Comparison of ENCODE assay signal across 10 mouse cellular contexts in the genomic region with DNA sequence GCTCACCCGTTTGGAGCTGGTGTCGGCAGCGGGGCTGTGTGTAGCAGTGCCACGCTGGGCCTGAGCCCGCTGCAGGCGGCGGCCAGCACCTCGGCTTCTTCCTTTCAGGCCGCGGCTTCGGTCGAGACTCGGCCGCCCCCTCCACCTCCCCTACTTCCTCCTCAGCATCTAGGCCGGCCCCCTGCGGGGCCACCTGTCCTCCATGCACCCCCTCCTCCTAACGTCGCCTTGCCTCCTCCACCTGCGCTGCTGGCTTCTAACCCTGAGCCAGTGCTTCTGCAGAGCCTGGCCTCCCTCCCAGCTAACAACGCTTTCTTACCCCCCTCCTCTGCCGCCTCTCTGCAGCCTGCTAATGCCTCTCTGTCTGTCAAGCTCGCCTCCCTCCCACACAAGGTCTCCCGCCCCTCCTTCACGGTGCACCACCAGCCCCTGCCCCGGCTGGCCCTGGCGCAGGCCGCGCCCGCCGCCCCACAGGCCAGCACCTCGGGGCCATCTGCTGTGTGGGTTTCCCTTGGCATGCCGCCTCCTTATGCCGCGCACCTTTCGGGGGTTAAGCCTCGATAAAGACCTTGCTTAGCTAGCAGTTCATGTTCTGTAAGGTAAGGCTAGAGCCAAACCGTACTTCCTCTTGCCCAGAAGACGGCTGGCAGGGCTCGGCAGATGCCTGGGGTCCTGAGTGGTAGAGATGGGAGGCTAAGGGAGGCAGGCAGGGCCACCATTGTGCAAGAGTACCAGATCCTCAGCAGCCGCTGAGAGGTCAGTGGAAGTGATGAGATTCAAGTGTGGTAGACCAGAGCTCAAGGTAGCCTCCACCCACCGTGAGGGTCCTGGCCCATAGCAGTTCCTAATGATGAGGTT. TPM values are rescaled to one million over a fixed set of nuclear protein-coding genes. Genes with fewer than 3 reads are reported as not detected.
DNase-seq lines count a peak whose midpoint lies in the region; ATAC-seq and TF ChIP-seq lines count a peak whose summit lies in the region.
"Had no signal": no experiment of that assay in that cellular context is flagged by ENCODE, and none has a peak within 500 bp of the region (broad histone marks: within the 10 kb centered on the region; RNA-seq: fewer than 3 reads in every experiment).

No protein-coding gene starts in this region.

- H3K27ac ChIP-seq in forebrain, embryonic 12.5 days: 0 out of 2 replicates have a peak overlapping the region, but pooled peaks have one; percentile 13
- no peak overlapping the region for H3K27ac ChIP-seq in forebrain, embryonic 14.5 days (ENCODE audit: low read depth, low read length)
- peak overlapping the region; percentile 22; the same call in 1 of the 2 replicates for H3K27ac ChIP-seq in liver, embryonic 12.5 days
- H3K27ac ChIP-seq in liver, postnatal 0 days (ENCODE audit: low read depth): no peak overlapping the region
- peak overlapping the region; percentile 96 for H3K27ac ChIP-seq in cerebellum, adult 2 months (ENCODE audit: insufficient read depth, low read length)

- DNase-seq in forebrain, embryonic 14.5 days (ENCODE audit: low spot score): no peak
- DNase-seq in liver, postnatal 0 days: no peak
- peak; percentile 83 to 84 for DNase-seq in cerebellum, adult 2 months
- peak; percentile 43 for DNase-seq in naive thymus-derived CD4-positive, alpha-beta T cell, adult 2 months (ENCODE audit: low read depth)
- DNase-seq in kidney, postnatal 14 days: no peak
- DNase-seq in adrenal gland, adult 2 months: no peak
- DNase-seq: kidney, adult 11 months had no signal

- peaks cover 16% of the 10 kb centered on the region for H3K4me1 ChIP-seq in forebrain, embryonic 12.5 days
- H3K4me1 ChIP-seq in forebrain, embryonic 14.5 days (ENCODE audit: control insufficient read depth, insufficient read depth, low read length): peaks cover 9% of the 10 kb centered on the region; the same call in 1 of the 2 replicates
- peaks cover 39% of the 10 kb centered on the region for H3K4me1 ChIP-seq in liver, embryonic 12.5 days
- peaks cover 9% of the 10 kb centered on the region for H3K4me1 ChIP-seq in liver, postnatal 0 days (ENCODE audit: insufficient read depth)
- peaks cover 56% of the 10 kb centered on the region for H3K4me1 ChIP-seq in cerebellum, adult 2 months (ENCODE audit: control insufficient read depth, insufficient read depth, low read length)

- ATAC-seq in forebrain, embryonic 12.5 days (ENCODE audit: low FRiP score): no peak
- no peak for ATAC-seq in forebrain, embryonic 14.5 days
- no peak for ATAC-seq in liver, embryonic 12.5 days
- ATAC-seq in liver, postnatal 0 days: no peak

- no peak overlapping the region for H3K4me3 ChIP-seq in forebrain, embryonic 12.5 days (replicated peaks)
- H3K4me3 ChIP-seq in forebrain, embryonic 14.5 days (ENCODE audit: low read depth, low read length): no peak overlapping the region
- H3K4me3 ChIP-seq in liver, embryonic 12.5 days: no peak overlapping the region
- no peak overlapping the region for H3K4me3 ChIP-seq in liver, postnatal 0 days (ENCODE audit: low read depth, low read length)
- no peak overlapping the region for H3K4me3 ChIP-seq in cerebellum, adult 2 months (replicated peaks; ENCODE audit: insufficient read depth, low read depth, low read length)
- H3K4me3 ChIP-seq: megakaryocyte, embryonic 14.5 days had no signal

- no peak for TF ChIP-seq CTCF in liver, postnatal 0 days (IDR thresholded peaks at IDR 0.05; ENCODE audit: low read depth)
- TF ChIP-seq CTCF in cerebellum, adult 2 months (IDR thresholded peaks at IDR 0.05; ENCODE audit: borderline replicate concordance, insufficient read depth, low read depth, low read length): no peak

- peaks cover 89% of the 10 kb centered on the region for H3K36me3 ChIP-seq in forebrain, embryonic 12.5 days (replicated peaks)
- peaks cover 93% of the 10 kb centered on the region for H3K36me3 ChIP-seq in forebrain, embryonic 14.5 days (ENCODE audit: control insufficient read depth, insufficient read depth, low read length)
- peaks cover 97% of the 10 kb centered on the region for H3K36me3 ChIP-seq in liver, embryonic 12.5 days
- H3K36me3 ChIP-seq in liver, postnatal 0 days (replicated peaks; ENCODE audit: insufficient read depth, low read length): peaks cover 81% of the 10 kb centered on the region

- 0 out of 2 replicates have a peak, but pooled peaks have one; percentile 25 for TF ChIP-seq POLR2A in cerebellum, adult 2 months (IDR thresholded peaks at IDR 0.05; ENCODE audit: borderline replicate concordance, insufficient read depth, low read length)

- no peak overlapping the region for H3K9ac ChIP-seq in forebrain, embryonic 12.5 days
- no peak overlapping the region for H3K9ac ChIP-seq in forebrain, embryonic 14.5 days (ENCODE audit: low read length)
- H3K9ac ChIP-seq in liver, embryonic 12.5 days: no peak overlapping the region
- no peak overlapping the region for H3K9ac ChIP-seq in liver, postnatal 0 days (replicated peaks)

- 78% methylated on average over 41 of the region's 41 CpGs for WGBS in forebrain, embryonic 12.5 days
- 69% methylated on average over 41 of the region's 41 CpGs for WGBS in forebrain, embryonic 14.5 days
- 67% methylated on average over 41 of the region's 41 CpGs for WGBS in liver, embryonic 12.5 days (ENCODE audit: insufficient replicate concordance)
- WGBS in liver, postnatal 0 days (ENCODE audit: insufficient replicate concordance): 54% methylated on average over 38 of the region's 41 CpGs
- 9% methylated on average over 41 of the region's 41 CpGs for WGBS in cerebellum, adult 2 months

- H3K9me3 ChIP-seq in forebrain, embryonic 12.5 days: no peaks in the 10 kb centered on the region
- H3K9me3 ChIP-seq in forebrain, embryonic 14.5 days (replicated peaks; ENCODE audit: control insufficient read depth, low read length): no peaks in the 10 kb centered on the region
- H3K9me3 ChIP-seq in liver, embryonic 12.5 days (replicated peaks): no peaks in the 10 kb centered on the region
- H3K9me3 ChIP-seq in liver, postnatal 0 days (ENCODE audit: low read length): no peaks in the 10 kb centered on the region
- H3K9me3 ChIP-seq: megakaryocyte, embryonic 14.5 days had no signal

- H3K27me3 ChIP-seq in forebrain, embryonic 12.5 days: no peaks in the 10 kb centered on the region
- no peaks in the 10 kb centered on the region for H3K27me3 ChIP-seq in forebrain, embryonic 14.5 days (replicated peaks; ENCODE audit: control insufficient read depth, insufficient read depth, low read length)
- H3K27me3 ChIP-seq in liver, embryonic 12.5 days (replicated peaks): no peaks in the 10 kb centered on the region
- no peaks in the 10 kb centered on the region for H3K27me3 ChIP-seq in liver, postnatal 0 days (ENCODE audit: insufficient read depth, low read length)
- H3K27me3 ChIP-seq in cerebellum, adult 2 months (ENCODE audit: control insufficient read depth, insufficient read depth, low read length): no peaks in the 10 kb centered on the region
- H3K27me3 ChIP-seq: megakaryocyte, embryonic 14.5 days had no signal

- H3K4me2 ChIP-seq in forebrain, embryonic 12.5 days: no peak overlapping the region
- no peak overlapping the region for H3K4me2 ChIP-seq in forebrain, embryonic 14.5 days (ENCODE audit: low read length)
- no peak overlapping the region for H3K4me2 ChIP-seq in liver, embryonic 12.5 days
- no peak overlapping the region for H3K4me2 ChIP-seq in liver, postnatal 0 days (ENCODE audit: low read depth, low read length)

- no peak for TF ChIP-seq EP300 in liver, postnatal 0 days (IDR thresholded peaks at IDR 0.05; ENCODE audit: low read depth)

RNA-seq across cellular contexts. Expression of a gene that starts 5.6 kb away (rescaled TPM):
- 77.1 and 89.4 TPM in 2 replicates for polyA plus RNA-seq in forebrain, embryonic 12.5 days (2016; fragmentation: Nextera tagmentation; extraction: Ambion mirVana)
- polyA plus RNA-seq in forebrain, embryonic 14.5 days (2014; fragmentation: Nextera tagmentation; extraction: Ambion mirVana): 66.6 and 71.7 TPM in 2 replicates
- polyA plus RNA-seq in liver, embryonic 12.5 days (2016; fragmentation: Nextera tagmentation; extraction: Ambion mirVana): 53.5 and 54.1 TPM in 2 replicates
- 20.9 and 22.2 TPM in 2 replicates for polyA plus RNA-seq in liver, postnatal 0 days (2015; fragmentation: Nextera tagmentation; extraction: Ambion mirVana)
- polyA plus RNA-seq in cerebellum, adult 2 months (2012; rRNA removed): 52.0 and 66.4 TPM in 2 replicates
- total RNA-seq in adrenal gland, adult 2 months (2021): 10 to 100 TPM; 53.6 to 58.7 TPM
- polyA plus RNA-seq in adrenal gland, adult 2 months (2012; rRNA removed): 103 and 104 TPM in 2 replicates

RNA-seq across cellular contexts. Expression of a gene that starts 6.0 kb away (rescaled TPM):
- polyA plus RNA-seq in forebrain, embryonic 12.5 days (2016; fragmentation: Nextera tagmentation; extraction: Ambion mirVana): 152 and 156 TPM in 2 replicates
- polyA plus RNA-seq in forebrain, embryonic 14.5 days (2014; fragmentation: Nextera tagmentation; extraction: Ambion mirVana): 140 and 143 TPM in 2 replicates
- polyA plus RNA-seq in liver, embryonic 12.5 days (2016; fragmentation: Nextera tagmentation; extraction: Ambion mirVana): 134 and 137 TPM in 2 replicates
- 42.0 and 43.7 TPM in 2 replicates for polyA plus RNA-seq in liver, postnatal 0 days (2015; fragmentation: Nextera tagmentation; extraction: Ambion mirVana)
- polyA plus RNA-seq in cerebellum, adult 2 months (2012; rRNA removed): 106 and 122 TPM in 2 replicates
- 10 to 100 TPM; 72.2 to 83.6 TPM for total RNA-seq in adrenal gland, adult 2 months (2021)
- 81.1 and 102 TPM in 2 replicates for polyA plus RNA-seq in adrenal gland, adult 2 months (2012; rRNA removed)

RNA-seq across cellular contexts. Expression of a gene that starts 12.6 kb away (rescaled TPM):
- 0.15 TPM in 1 of 2 replicates, not detected in the other for polyA plus RNA-seq in forebrain, embryonic 12.5 days (2016; fragmentation: Nextera tagmentation; extraction: Ambion mirVana)
- polyA plus RNA-seq in forebrain, embryonic 14.5 days (2014; fragmentation: Nextera tagmentation; extraction: Ambion mirVana): 0.10 TPM in 1 of 2 replicates, not detected in the other
- 0.07 TPM in 1 of 2 replicates, not detected in the other for polyA plus RNA-seq in liver, embryonic 12.5 days (2016; fragmentation: Nextera tagmentation; extraction: Ambion mirVana)
- 0.06 TPM in 1 of 2 replicates, not detected in the other for polyA plus RNA-seq in liver, postnatal 0 days (2015; fragmentation: Nextera tagmentation; extraction: Ambion mirVana)
- polyA plus RNA-seq in cerebellum, adult 2 months (2012; rRNA removed): 3.0 and 4.3 TPM in 2 replicates
- total RNA-seq in adrenal gland, adult 2 months (2021): under 1 TPM; 0.73 to 0.95 TPM
- polyA plus RNA-seq in adrenal gland, adult 2 months (2012; rRNA removed): 1.7 and 2.1 TPM in 2 replicates

RNA-seq across cellular contexts. Expression of a gene that starts 20.9 kb away (rescaled TPM):
- 0.27 and 0.36 TPM in 2 replicates for polyA plus RNA-seq in forebrain, embryonic 12.5 days (2016; fragmentation: Nextera tagmentation; extraction: Ambion mirVana)
- 0.30 and 0.31 TPM in 2 replicates for polyA plus RNA-seq in forebrain, embryonic 14.5 days (2014; fragmentation: Nextera tagmentation; extraction: Ambion mirVana)
- polyA plus RNA-seq in liver, embryonic 12.5 days (2016; fragmentation: Nextera tagmentation; extraction: Ambion mirVana): 0.18 and 0.46 TPM in 2 replicates
- 1.6 TPM in 1 of 2 replicates, not detected in the other for polyA plus RNA-seq in liver, postnatal 0 days (2015; fragmentation: Nextera tagmentation; extraction: Ambion mirVana)
- polyA plus RNA-seq in cerebellum, adult 2 months (2012; rRNA removed): 0.27 and 0.38 TPM in 2 replicates
- 10 to 100 TPM in 1 of 2 experiments, 1 to 10 TPM in 1; 2.3 to 18.5 TPM for total RNA-seq in adrenal gland, adult 2 months (2021)
- polyA plus RNA-seq in adrenal gland, adult 2 months (2012; rRNA removed): 4.2 and 4.9 TPM in 2 replicates

RNA-seq across cellular contexts. Expression of a gene that starts 34.1 kb away (rescaled TPM):
- 1,463 and 1,490 TPM in 2 replicates for polyA plus RNA-seq in forebrain, embryonic 12.5 days (2016; fragmentation: Nextera tagmentation; extraction: Ambion mirVana)
- 1,568 and 1,701 TPM in 2 replicates for polyA plus RNA-seq in forebrain, embryonic 14.5 days (2014; fragmentation: Nextera tagmentation; extraction: Ambion mirVana)
- 1,528 and 1,635 TPM in 2 replicates for polyA plus RNA-seq in liver, embryonic 12.5 days (2016; fragmentation: Nextera tagmentation; extraction: Ambion mirVana)
- 1,017 and 1,029 TPM in 2 replicates for polyA plus RNA-seq in liver, postnatal 0 days (2015; fragmentation: Nextera tagmentation; extraction: Ambion mirVana)
- 776 and 779 TPM in 2 replicates for polyA plus RNA-seq in cerebellum, adult 2 months (2012; rRNA removed)
- total RNA-seq in adrenal gland, adult 2 months (2021): 100 to 1,000 TPM; 780 to 923 TPM
- 1,168 and 1,414 TPM in 2 replicates for polyA plus RNA-seq in adrenal gland, adult 2 months (2012; rRNA removed)

Comparison
In these comparisons a context has a peak if more than half of its experiments do, and no peak if none do; other contexts are left out.
1. H3K27ac ChIP-seq: peak in forebrain, embryonic 12.5 days (single experiment), liver, embryonic 12.5 days (single experiment) and cerebellum, adult 2 months (single experiment); none in forebrain, embryonic 14.5 days (single experiment) and liver, postnatal 0 days (single experiment).
2. DNase-seq: peak in cerebellum, adult 2 months (2 of 2) and naive thymus-derived CD4-positive, alpha-beta T cell, adult 2 months (single experiment); none in forebrain, embryonic 14.5 days (single experiment), liver, postnatal 0 days (single experiment), kidney, postnatal 14 days (single experiment) and adrenal gland, adult 2 months (single experiment).